Mouse (Mus musculus) testis, adult 2 months (tissue): ENCODE results near the gene Gm20425. TPM values are rescaled to one million over a fixed set of nuclear protein-coding genes. Genes with fewer than 3 reads are reported as not detected.
"Not testable (repeated sequence)": the region's sequence is repeated elsewhere in the genome, so short reads cannot be mapped to it uniquely, and the experiment has no call there.

Experiments used
- H3K27ac ChIP-seq: fragments of 200-500 bp; 2 replicates; pipeline ENCODE4 v1.5.1; 2012; ENCODE audit warnings: low read depth, low read length; ENCODE audit not compliant: control insufficient read depth, insufficient read depth
- H3K27me3 ChIP-seq: fragments of 200-500 bp; 2 replicates; pipeline ENCODE4 v1.6.1; 2012; ENCODE audit warnings: mild to moderate bottlenecking, low read length, moderate library complexity; ENCODE audit not compliant: control insufficient read depth, insufficient read depth
- H3K36me3 ChIP-seq: fragments of 200-500 bp; 2 replicates; pipeline ENCODE4 v1.6.1; 2012; ENCODE audit warnings: mild to moderate bottlenecking, low read length; ENCODE audit not compliant: control insufficient read depth, insufficient read depth
- H3K4me1 ChIP-seq: fragments of 200-500 bp; 2 replicates; pipeline ENCODE4 v1.6.1; 2012; ENCODE audit warnings: low read length; ENCODE audit not compliant: control insufficient read depth, insufficient read depth
- H3K4me3 ChIP-seq: fragments of 200-500 bp; 2 replicates; pipeline ENCODE4 v1.5.1; 2012; ENCODE audit warnings: low read depth, mild to moderate bottlenecking, low read length, moderate library complexity, mixed read lengths; ENCODE audit not compliant: control insufficient read depth
- CTCF ChIP-seq: fragments of 200-500 bp; IDR thresholded peaks from 2 replicates; pipeline ENCODE4 v1.5.1; 2012; ENCODE audit warnings: low read depth, mild to moderate bottlenecking, inconsistent platforms, low read length, moderate library complexity; ENCODE audit not compliant: control insufficient read depth, insufficient read depth, insufficient replicate concordance
- POLR2A ChIP-seq: fragments of 200-500 bp; IDR thresholded peaks from 2 replicates; pipeline ENCODE4 v1.6.1; 2012; ENCODE audit warnings: low read depth, mild to moderate bottlenecking, inconsistent platforms, low read length, moderate library complexity; ENCODE audit not compliant: control insufficient read depth
- polyA plus RNA-seq: library from polyadenylated mRNA; depleted of rRNA; stranded (reverse); fragments of >200 nt; gene quantifications from 2 replicates; pipeline ENCODE4 v1.2.3, GENCODE M21; 2012

Gm20425 gene
- polyA plus RNA-seq, 1 experiment: 4.7 TPM

DNA sequence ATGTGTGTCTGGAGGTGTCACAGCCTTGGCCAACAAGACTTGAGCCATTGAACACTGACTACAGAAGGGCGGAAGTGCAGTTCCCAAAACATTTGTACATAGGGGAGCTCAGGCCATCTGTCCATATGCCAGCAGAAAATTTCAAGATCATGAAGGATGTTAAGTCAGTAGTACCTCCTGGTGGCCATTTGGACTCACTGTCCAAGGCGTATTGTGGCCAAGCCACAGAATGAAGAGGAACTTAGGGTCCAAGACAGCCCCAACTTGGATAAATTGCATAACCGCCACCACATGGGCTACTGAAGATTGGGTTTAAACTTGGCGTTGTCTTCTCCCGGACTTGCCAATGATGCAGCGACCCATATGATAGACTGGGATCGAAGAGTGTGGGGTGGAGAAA lies 54.4 kb downstream of the Gm20425 start:
- Histone ChIP-seq H3K27ac (no peak overlapping the region), H3K4me1 (peaks cover 5% of the 10 kb centered on the region), H3K27me3 (no peaks in the 10 kb centered on the region), H3K36me3 (no peaks in the 10 kb centered on the region), H3K4me3 (no peak overlapping the region)
- TF ChIP-seq POLR2A (no peak), CTCF (no peak)

GRCm38 (mm10) chr9:103174771-103175519 lies 55.2 kb downstream of the Gm20425 start:
- no peaks in the 10 kb centered on the region for H3K4me1 ChIP-seq
- no peak overlapping the region for H3K27ac ChIP-seq
- H3K27me3 ChIP-seq: no peaks in the 10 kb centered on the region
- TF ChIP-seq CTCF (peak; percentile 56; the same call in 1 of the 2 replicates), POLR2A (no peak)
- no peaks in the 10 kb centered on the region for H3K36me3 ChIP-seq
- no peak overlapping the region for H3K4me3 ChIP-seq

DNA sequence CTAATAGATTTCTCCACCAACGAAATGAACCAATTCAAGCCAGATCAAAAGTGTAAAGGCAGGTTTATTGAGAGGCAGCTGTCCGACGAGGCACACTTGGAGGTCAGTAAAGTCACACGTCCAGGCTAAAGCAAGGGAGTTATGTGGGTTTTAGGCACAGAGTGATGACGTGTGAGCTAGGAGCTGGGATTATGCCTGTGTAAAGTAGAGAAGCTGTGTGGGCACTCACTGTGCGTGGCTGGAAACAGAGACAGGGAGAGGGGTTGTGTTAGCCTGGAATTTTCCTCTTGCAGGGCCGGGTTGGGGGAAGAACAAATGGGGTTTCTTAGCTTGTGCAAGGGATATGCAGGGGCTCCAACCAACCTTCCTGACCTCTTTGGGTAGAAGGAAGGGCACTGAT lies 61.3 kb downstream of the Gm20425 start:
- no peaks in the 10 kb centered on the region for H3K4me1 ChIP-seq
- no peak for TF ChIP-seq CTCF
- no peak for TF ChIP-seq POLR2A
- no peak overlapping the region for H3K27ac ChIP-seq
- no peak overlapping the region for H3K4me3 ChIP-seq
- no peaks in the 10 kb centered on the region for H3K27me3 ChIP-seq
- no peaks in the 10 kb centered on the region for H3K36me3 ChIP-seq

DNA sequence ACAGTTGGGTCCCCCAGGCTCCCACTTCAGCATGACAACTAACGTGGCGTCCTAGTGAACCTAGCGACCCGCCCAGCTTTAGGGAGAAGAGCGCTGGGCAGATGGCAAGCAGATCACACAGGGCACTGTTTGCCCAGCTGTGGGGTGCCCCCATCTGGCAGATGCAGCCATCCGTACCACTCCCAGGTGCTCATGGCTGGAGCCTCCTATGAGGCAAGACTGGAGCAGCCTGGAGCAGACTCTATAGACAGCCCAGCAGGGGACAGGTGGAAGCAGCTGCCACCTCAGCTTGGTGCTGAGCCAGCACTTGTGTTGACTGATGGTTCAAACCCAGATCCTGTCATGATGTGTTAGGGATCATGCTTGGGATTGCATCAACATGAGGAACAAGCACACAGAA lies 62.1 kb downstream of the Gm20425 start:
- no peaks in the 10 kb centered on the region for H3K4me1 ChIP-seq
- H3K36me3 ChIP-seq: no peaks in the 10 kb centered on the region
- no peak overlapping the region for H3K27ac ChIP-seq
- H3K27me3 ChIP-seq: no peaks in the 10 kb centered on the region
- TF ChIP-seq POLR2A (no peak), CTCF (no peak)
- no peak overlapping the region for H3K4me3 ChIP-seq

GRCm38 (mm10) chr9:103163806-103164205 lies 66.3 kb downstream of the Gm20425 start:
- Histone ChIP-seq H3K4me3 (no peak overlapping the region), H3K36me3 (no peaks in the 10 kb centered on the region), H3K27ac (no peak overlapping the region), H3K27me3 (no peaks in the 10 kb centered on the region), H3K4me1 (peaks cover 5% of the 10 kb centered on the region; the same call in 1 of the 2 replicates)
- no peak for TF ChIP-seq CTCF

DNA sequence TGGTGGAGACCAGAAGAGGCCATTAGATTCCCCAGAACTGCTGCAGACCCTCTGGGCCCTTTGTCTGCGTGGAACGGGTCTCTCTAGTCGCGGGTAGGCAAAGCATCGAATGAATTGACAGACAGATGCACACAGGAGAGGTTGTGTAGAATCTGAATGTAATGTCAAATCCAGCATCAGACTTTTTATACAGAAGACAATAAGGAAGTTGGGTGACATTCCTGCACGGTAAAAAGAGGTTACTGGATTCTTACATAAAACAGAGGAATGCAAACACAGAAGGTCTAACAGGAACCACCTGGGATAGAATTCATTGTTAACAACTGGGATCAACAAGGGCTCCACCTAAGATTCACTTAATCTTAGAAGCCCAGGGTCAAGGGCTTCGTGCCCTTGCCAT lies 74.9 kb downstream of the Gm20425 start:
- H3K4me1 ChIP-seq, H3K4me3 ChIP-seq, H3K27me3 ChIP-seq, H3K36me3 ChIP-seq, H3K27ac ChIP-seq: not testable (repeated sequence)

- Histone ChIP-seq H3K4me3 (no peak overlapping the region), H3K4me1 (peaks cover 5% of the 10 kb centered on the region; the same call in 1 of the 2 replicates), H3K27ac (no peak overlapping the region), H3K27me3 (no peaks in the 10 kb centered on the region), H3K36me3 (no peaks in the 10 kb centered on the region)
- no peak for TF ChIP-seq POLR2A
- TF ChIP-seq CTCF: no peak
Observed at GRCm38 (mm10) chr9:103154568-103154967, 75.5 kb downstream of the Gm20425 start.

DNA sequence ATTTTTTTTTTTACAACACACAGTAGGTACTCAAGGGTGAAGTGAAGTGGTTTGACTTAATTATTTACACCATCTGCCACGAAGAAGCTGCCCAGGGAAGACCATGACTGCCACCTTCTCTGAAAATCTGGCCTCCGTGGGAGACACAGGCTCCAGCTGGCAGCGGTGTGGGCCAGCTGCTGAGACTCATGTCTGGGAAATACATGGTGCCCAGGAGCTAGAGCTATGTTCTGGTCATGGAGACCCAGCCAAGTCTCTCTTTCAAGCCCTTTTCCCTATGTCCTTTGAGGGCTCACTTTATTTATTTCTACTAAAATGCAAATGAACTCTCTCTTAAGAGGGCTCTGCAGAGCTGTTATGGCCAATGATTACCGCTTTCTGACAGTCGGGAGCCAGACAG lies 76.8 kb downstream of the Gm20425 start:
- Histone ChIP-seq H3K4me1 (no peaks in the 10 kb centered on the region), H3K4me3 (no peak overlapping the region), H3K27me3 (no peaks in the 10 kb centered on the region), H3K27ac (no peak overlapping the region), H3K36me3 (no peaks in the 10 kb centered on the region)
- TF ChIP-seq POLR2A (no peak), CTCF (no peak)
